Mouse (Mus musculus) urinary bladder, postnatal 25 days (tissue): ENCODE measurements around the gene Arhgap30.

Source experiments
- DNase-seq: peaks from one replicate; pipeline ENCODE4 v3.0.0; 2022; ENCODE audit warnings: low spot score

Arhgap30 gene

GRCm38 (mm10) chr1:171378298-171378697, 10.5 kb upstream of the Arhgap30 start:
- DNase-seq = no peak

GRCm38 (mm10) chr1:171379935-171380599, 8.7 kb upstream of the Arhgap30 start:
- peak; percentile 67 for DNase-seq

GRCm38 (mm10) chr1:171382096-171382620, 6.6 kb upstream of the Arhgap30 start:
- no peak for DNase-seq

- peak; percentile 74 for DNase-seq
These were observed 4.4 kb upstream of the Arhgap30 start for GRCm38 (mm10) chr1:171384361-171384760.

- no peak for DNase-seq
These were observed 3.6 kb upstream of the Arhgap30 start for GRCm38 (mm10) chr1:171385171-171385570.

GRCm38 (mm10) chr1:171387099-171387498, 1.7 kb upstream of the Arhgap30 start:
- DNase-seq = no peak

GRCm38 (mm10) chr1:171390101-171390500, 1.3 kb downstream of the Arhgap30 start:
- DNase-seq = no peak

- no peak for DNase-seq
These were observed 13.1 kb downstream of the Arhgap30 start for GRCm38 (mm10) chr1:171401821-171402220.

- no peak for DNase-seq
These were observed 14.2 kb downstream of the Arhgap30 start for GRCm38 (mm10) chr1:171402991-171403390.

- no peak for DNase-seq
These were observed 18.5 kb downstream of the Arhgap30 start for GRCm38 (mm10) chr1:171407263-171407662.

- no peak for DNase-seq
These were observed 21.5 kb downstream of the Arhgap30 start for GRCm38 (mm10) chr1:171410231-171410630.

GRCm38 (mm10) chr1:171410947-171411484, 22.3 kb downstream of the Arhgap30 start, which contains the start of gene Usf1:
TSS of gene Usf1 (plus strand) at chr1:171411313.
- peak; percentile 93 for DNase-seq

GRCm38 (mm10) chr1:171411492-171411941, 22.8 kb downstream of the Arhgap30 start:
- no peak for DNase-seq

- DNase-seq = no peak
These were observed 23.3 kb downstream of the Arhgap30 start for GRCm38 (mm10) chr1:171412001-171412441.

- DNase-seq = no peak
These were observed 23.7 kb downstream of the Arhgap30 start for GRCm38 (mm10) chr1:171412446-171412845.

- DNase-seq = no peak
These were observed 24.9 kb downstream of the Arhgap30 start for GRCm38 (mm10) chr1:171413608-171414007.

- DNase-seq = no peak
These were observed 29.9 kb downstream of the Arhgap30 start, which contains the start of gene Tstd1 for GRCm38 (mm10) chr1:171418660-171419059. TSS of gene Tstd1 (plus strand) at chr1:171418872.

- DNase-seq = no peak
These were observed 30.6 kb downstream of the Arhgap30 start for GRCm38 (mm10) chr1:171419291-171419882.

- DNase-seq = no peak
These were observed 31.2 kb downstream of the Arhgap30 start for GRCm38 (mm10) chr1:171419905-171420304.

GRCm38 (mm10) chr1:171422504-171423095, 33.8 kb downstream of the Arhgap30 start:
- no peak for DNase-seq

- no peak for DNase-seq
These were observed 35.9 kb downstream of the Arhgap30 start for GRCm38 (mm10) chr1:171424638-171425037.

GRCm38 (mm10) chr1:171425126-171425525, 36.4 kb downstream of the Arhgap30 start:
- DNase-seq = no peak

- DNase-seq = no peak
These were observed 43.4 kb downstream of the Arhgap30 start for GRCm38 (mm10) chr1:171432158-171432557.
